Mouse (Mus musculus): ENCODE data around the gene Cbr3.

- TF ChIP-seq CTCF (IDR thresholded peaks at IDR 0.05; ENCODE audit: control insufficient read depth, insufficient read depth, low read length) (no peak), POLR2A (IDR thresholded peaks at IDR 0.05; ENCODE audit: borderline replicate concordance, control insufficient read depth, low read depth, low read length) (no peak)
Observed at GRCm38 (mm10) chr16:93692744-93693143, 9.7 kb downstream of the Cbr3 start.
